Mouse (Mus musculus): ENCODE data around the gene Acrbp.

Acrbp gene

DNA sequence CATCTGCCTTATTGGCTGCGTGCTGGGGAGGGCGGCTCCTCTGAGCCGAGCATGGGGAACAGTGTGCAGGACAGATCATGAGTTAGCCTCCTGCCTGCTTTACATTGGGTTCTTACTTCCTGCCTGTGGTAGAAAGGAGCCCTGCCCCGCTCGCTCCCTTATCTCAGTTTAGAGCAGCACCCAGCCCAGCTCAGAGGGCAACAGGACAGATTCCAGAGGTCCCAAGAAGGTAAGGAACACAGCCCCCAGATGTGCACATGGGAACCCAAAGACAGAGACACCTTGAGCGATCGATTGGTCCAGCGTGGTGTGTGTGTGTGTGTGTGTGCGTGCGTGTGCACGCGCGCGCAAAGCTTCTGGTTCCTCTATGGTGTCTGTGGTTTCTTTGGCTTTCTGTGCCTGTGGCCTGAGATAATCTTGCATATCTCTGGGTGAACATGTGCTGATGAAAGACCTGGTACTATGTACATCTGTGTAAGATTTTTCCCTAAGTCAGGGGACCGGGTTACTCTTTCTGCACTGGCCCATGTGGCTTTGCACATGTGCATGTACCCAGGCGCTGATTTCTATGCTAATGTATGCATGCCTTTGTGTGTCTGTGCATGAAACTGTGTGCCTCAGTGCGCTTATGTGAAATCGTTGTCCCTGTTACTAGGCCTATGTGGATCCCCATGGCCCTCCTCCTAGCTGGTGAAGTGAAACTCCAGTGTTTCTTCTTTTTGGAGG is 21.8 kb downstream of the Acrbp start:
- no peak for DNase-seq (ENCODE audit: low read depth, low spot score)

DNA sequence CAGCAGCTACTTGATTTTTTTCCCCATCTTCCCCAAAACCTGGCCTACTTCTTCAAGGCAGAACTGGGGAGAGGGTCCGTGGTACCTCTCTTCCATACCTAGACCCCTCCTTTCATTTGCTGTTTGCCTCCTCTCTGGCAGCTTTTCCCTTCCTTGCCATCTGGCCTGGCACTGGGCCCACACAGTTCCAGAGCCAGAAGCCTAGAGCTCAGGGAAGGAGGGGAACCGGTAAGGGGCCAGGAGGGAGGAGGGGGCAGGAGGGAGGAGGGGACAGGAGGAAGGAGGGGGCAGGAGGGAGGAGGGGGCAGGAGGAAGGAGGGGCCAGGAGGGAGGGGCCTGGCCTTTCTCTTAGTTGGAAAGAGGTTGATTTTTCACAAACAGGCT is 22.4 kb downstream of the Acrbp start:
- DNase-seq (ENCODE audit: low read depth, low spot score), result no peak

GRCm38 (mm10) chr6:125073825-125074224 is 24.3 kb downstream of the Acrbp start:
- DNase-seq (ENCODE audit: low read depth, low spot score), result no peak

DNA sequence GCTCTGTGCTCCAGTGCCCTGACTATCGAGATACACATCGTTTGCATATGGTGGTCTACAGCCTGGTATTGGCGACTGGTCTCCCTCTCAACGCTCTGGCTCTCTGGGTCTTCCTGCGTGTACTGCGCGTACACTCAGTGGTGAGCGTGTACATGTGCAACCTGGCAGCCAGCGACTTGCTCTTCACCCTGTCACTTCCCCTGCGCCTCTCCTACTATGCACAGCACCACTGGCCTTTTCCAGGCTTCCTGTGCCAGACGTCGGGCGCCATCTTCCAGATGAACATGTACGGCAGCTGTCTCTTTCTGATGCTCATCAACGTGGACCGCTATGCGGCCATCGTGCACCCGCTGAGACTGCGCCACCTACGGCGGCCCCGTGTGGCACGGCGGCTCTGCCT is 31.9 kb downstream of the Acrbp start:
- DNase-seq (ENCODE audit: low read depth, low spot score), result no peak

DNA sequence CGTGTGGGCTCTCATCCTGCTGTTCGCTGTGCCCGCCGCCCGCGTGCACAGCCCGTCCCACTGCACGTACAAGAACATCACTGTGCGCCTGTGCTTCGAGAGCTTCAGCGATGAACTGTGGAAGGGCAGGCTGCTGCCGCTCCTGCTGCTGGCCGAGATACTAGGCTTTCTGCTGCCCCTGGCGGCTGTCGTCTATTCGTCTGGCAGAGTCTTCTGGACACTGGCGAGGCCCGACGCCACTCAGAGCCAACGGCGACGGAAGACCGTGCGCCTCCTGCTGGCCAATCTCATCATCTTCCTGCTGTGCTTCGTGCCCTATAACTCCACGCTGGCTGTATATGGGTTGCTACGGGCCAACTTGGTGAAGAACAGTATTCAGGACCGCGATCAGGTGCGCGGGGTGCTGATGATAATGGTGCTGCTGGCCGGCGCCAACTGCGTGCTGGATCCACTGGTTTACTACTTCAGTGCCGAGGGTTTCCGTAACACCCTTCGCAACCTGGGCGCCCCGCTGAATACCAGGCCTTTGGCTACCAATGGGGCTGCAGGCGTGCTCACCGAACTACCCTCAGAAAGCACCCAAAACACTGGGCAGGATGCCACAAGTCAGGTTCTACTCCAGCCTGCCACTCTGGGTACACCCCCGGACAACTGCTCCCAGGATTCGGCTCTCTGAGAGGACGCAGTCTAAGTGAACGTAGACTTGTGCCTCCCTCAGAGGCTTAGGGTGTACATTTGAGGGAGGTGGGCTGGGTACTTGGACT is 32.5 kb downstream of the Acrbp start:
- DNase-seq (ENCODE audit: low read depth, low spot score), result peak; percentile 92

DNA sequence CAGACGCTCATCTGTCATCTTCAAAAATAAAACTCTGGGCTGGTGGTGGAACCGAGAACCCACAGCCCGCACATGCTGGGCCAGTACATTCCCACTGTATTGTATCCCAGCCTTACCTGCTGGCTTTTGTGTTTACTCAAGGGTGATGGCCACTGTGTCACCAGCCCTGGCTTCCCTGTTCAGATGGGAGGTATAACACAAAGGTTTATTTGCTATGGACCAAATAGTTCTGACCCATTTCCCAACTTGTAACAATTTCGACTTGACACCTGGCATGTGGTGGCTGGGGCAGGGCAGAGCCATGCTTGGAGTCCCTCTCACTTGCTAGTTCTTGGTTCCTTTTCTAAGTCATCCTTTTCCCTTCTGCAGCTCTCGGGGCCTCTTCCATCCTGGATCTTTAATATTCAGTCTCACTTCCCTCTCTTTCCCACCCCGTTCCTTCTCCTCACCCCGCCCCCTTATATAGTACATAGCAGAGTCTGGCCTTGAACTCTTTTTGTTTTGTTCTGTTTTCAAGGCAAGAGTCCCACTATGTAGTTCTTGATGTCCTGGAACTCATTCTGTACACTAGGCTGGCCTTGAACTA is 33.4 kb downstream of the Acrbp start:
- no peak for DNase-seq (ENCODE audit: low read depth, low spot score)

GRCm38 (mm10) chr6:125084424-125084823 is 34.9 kb downstream of the Acrbp start:
- DNase-seq (ENCODE audit: low read depth, low spot score), result no peak

DNA sequence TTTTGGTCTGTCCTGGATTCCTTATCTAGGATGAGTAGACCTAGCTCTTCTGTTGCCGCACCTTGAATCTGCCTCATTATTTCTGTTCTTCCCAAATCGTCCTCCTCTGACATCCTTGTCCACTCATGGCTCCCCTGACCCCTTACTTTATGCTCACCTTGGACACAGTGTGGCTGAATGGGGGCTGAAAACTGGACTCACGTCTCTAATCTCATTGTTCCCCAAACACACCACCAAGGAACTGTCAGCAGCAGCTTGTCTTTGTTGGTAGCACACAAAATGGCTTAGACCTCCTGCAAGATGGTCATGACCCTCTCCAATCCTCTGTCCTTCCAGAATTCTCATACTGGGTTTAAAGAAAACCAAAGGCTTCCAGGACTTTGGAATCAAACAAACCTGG is 38.4 kb downstream of the Acrbp start:
- DNase-seq (ENCODE audit: low read depth, low spot score), result no peak

- peak; percentile 80 for DNase-seq (ENCODE audit: low read depth, low spot score)
Observed at GRCm38 (mm10) chr6:125088561-125089321, 39.3 kb downstream of the Acrbp start.

DNA sequence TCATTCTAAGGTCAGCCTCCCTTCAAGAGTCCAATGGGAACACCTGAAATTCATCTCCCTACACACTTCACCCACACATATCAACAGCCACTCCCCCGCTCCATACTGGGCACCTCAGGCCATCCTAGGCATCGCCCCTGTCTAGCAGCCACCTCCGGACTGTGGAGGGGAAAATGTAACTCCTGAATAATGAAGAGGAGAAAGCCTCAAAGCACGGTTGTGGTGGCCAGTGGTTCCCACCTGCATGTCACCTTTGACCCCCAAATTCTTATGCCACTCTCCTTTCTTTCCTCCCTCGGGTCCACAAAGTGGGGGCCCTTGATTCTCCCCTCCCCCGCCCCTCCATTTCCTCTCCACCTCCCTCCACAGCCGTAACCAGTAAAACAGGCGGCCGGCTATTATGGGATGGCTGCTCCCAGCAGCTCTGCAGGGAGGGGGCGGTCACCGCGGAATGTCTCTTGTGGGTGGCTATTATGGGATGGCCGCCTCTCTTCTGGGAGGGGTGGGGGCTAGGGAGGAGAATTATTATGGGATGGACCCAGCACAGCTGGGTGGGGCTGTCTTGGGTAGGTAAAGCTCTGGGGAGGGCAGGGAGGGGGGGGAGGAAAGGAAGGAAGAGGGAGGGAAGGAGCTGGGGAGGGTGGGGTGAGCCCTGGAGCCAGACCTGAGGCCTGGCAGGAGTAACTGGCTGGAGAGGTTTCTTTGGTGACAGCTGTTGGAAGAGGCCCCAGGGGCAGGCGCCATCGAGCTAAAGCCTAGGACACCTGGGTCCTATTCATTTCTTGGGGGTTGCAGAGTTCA is 40.2 kb downstream of the Acrbp start:
- DNase-seq (ENCODE audit: low read depth, low spot score), result peak; percentile 67

GRCm38 (mm10) chr6:125090341-125091085 is 41.0 kb downstream of the Acrbp start:
- no peak for DNase-seq (ENCODE audit: low read depth, low spot score)

GRCm38 (mm10) chr6:125092372-125092771 is 42.9 kb downstream of the Acrbp start:
- DNase-seq (ENCODE audit: low read depth, low spot score), result no peak

GRCm38 (mm10) chr6:125094843-125095242 is 45.4 kb downstream of the Acrbp start:
- DNase-seq (ENCODE audit: low read depth, low spot score), result no peak

GRCm38 (mm10) chr6:125095391-125096278 is 46.1 kb downstream of the Acrbp start, which contains the start of gene Chd4:
Chd4 (plus strand) TSS chr6:125095981.
- DNase-seq (ENCODE audit: low read depth, low spot score), result peak; percentile 87

DNA sequence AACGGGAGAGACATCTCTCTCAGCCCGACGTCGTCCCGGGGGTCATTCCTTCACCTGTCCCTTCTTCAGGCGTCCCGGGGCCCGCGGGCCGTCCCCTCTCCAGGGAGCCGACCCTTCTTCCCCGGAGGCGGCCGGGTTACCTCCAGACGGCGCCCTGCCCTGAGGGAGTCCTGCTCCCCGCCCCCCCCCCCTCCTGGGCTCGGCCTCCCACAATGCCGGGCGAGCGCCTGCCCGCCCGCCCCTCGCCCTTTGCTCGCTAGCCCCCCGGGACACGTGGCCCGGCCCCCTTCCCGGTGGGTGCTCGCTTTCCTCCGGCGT is 46.7 kb downstream of the Acrbp start:
- DNase-seq (ENCODE audit: low read depth, low spot score), result no peak

GRCm38 (mm10) chr6:125096597-125097345 is 47.3 kb downstream of the Acrbp start:
- DNase-seq (ENCODE audit: low read depth, low spot score), result no peak

GRCm38 (mm10) chr6:125097346-125097689 is 47.8 kb downstream of the Acrbp start:
- no peak for DNase-seq (ENCODE audit: low read depth, low spot score)

DNA sequence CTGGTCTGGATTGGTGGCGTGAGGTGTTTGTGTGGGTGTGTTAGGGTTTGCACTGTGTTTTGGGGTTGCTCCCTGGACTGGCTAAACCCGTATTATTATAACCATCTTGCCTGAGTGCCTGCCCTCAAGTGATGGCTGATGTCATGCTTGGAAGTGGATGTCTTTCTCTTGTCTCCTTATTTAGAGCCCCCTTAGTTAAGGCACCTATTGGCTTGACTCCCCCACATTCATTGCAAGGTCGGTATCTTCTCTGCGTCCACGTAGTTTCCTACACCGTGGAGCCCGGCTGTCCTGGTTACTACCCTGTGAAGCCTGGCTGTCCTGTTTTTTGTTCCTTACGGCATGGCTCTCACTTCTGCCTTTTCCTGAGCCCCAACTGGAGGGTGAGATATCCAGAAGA is 48.5 kb downstream of the Acrbp start:
- no peak for DNase-seq (ENCODE audit: low read depth, low spot score)

DNA sequence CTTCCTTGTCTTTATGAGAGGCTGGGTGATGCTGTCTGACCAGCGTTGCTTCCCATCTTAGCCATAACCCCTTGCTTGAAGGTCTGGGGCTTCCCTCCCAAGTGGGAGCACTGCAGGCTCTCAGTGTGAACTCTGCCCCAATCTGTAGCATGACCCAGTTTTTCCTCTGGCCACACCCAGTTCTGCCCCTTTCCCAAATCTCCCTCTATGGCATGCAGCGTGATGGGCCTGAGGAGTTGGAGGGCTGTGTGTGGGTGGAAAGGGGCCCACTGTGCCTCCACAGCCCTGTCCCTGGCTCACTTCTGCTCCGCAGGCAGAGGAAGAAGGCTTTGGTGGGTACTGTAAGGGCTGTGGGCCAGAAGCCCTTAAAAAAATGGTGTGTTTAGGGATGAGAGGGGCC is 49.0 kb downstream of the Acrbp start:
- no peak for DNase-seq (ENCODE audit: low read depth, low spot score)
